Mouse (Mus musculus): ENCODE measurements around the gene Actr10.
A peak's percentile ranks its signal among the peaks of the same experiment; 100 is the strongest.

DNA sequence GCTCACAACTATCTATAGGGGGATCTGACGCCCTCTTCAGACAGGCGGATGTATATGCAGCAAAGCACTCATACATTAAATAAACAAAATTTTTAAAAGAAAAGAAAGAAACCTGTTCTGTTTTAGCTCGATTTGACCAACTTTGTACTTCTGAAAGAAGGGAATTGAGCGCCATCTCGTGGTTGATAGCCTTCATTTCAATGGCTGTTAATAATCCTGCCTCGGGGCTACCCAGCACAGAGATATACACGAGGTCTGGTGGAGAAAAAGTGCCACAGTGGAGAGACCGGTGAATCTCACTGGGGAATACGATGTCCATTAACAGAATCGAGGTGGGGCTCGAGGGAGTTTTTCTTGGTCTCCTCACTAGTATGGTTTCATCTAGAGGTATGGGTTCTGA is 23.3 kb upstream of the Actr10 start:
- TF ChIP-seq CTCF (IDR thresholded peaks at IDR 0.05; ENCODE audit: low read depth) (peak; percentile 62), EP300 (IDR thresholded peaks at IDR 0.05; ENCODE audit: low read depth) (no peak)
